Mouse (Mus musculus) embryo, embryonic 11 days (tissue): ENCODE data around the gene Rgs2.

ENCODE experiments used
- DNase-seq: peaks from one replicate; pipeline ENCODE4 v3.0.0-alpha.2; 2015

Rgs2 gene

DNA sequence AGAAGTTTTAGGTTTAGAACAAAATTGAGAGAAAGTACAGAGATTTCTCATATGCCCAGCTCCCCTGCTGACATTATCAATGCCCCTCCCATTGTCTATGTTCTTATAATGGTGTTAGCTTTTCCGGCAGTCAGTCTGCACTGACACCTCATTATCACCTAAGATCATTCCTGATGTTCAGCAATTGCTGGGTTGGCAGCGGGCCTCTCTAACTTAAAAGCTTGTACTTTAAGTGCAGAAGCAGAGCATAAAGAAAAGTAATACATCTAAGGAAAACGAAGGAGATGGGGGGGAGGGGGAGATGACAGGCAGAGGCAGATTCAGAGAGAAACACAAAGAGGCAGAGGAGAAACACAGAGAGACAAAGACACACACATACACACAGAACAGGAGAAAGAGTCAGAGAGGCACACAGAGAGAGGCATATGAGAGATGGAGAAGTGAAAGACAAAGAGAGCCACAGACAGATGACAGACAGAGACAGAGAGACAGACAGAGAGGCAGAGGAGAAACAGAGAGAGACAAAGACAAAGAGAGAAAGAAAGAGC is 21.1 kb downstream of the Rgs2 start:
- no peak for DNase-seq

DNA sequence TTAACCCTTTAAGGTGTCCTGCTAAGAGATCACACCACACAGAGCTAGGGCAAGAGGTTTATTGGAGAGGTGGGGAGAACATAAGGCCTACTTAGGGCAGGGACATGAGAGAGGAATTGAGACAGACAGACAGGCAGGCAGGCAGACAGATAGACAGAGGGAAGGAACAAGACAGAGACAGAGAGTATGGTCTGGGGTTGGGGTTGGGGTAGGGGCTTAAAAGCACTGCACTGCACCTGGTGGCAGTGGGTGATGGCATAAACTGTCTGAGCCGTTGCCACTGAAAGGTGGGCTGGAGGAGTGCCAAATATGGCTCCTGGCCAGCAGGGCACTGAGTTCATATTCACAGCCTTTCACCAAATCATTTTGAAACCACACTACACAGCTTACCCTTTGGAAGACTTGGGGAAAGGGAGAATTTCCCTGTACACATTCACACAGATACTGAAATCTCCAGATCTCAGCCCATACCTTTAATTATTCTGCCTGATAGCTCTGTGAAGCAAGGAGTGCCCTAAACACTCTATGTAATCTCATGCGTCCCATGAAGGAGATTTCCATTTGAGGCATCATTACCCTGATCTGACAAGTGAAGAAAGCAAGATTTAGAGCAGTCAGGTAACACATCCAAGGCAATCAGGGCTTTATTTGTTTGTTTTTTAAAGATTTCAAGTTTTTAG is 21.7 kb downstream of the Rgs2 start:
- no peak for DNase-seq

DNA sequence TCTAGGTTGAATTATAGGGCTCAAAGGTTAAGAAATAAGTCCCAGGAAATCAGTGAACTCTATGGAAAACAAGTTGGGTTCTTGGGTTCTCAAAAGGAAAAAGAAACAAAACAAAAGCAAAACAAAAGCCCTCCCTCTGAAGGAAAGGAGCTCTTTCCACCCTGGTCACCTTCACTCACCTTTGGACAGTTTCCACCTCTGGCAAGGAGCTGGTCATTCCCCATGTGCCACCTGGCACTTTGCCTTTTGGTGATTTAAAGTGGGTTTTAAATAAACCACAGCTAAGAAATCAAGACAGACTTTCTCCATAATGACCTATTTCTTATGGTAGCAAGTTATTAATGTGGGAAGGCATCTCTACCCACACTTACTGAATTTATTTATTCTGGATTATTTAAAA is 23.1 kb downstream of the Rgs2 start:
- DNase-seq = no peak

DNA sequence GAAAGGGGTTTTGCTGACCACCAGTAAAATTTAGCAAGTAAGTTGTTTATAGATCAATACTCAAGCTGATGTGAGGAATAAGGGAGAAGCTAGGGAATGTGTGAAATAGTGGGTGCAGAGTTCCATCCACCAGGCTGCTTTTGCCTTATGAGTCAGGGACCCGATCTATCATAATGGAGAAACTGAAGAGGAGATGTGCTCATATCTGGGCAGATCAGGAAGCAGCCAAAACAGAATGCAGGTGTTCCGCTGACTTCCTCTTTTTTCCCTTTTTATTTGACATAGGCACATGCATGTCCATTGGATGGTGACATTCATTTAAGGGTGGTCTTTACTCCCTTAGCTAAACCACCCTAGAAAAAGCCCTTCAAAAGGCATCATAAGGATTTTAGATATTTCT is 29.3 kb downstream of the Rgs2 start:
- DNase-seq = no peak

DNA sequence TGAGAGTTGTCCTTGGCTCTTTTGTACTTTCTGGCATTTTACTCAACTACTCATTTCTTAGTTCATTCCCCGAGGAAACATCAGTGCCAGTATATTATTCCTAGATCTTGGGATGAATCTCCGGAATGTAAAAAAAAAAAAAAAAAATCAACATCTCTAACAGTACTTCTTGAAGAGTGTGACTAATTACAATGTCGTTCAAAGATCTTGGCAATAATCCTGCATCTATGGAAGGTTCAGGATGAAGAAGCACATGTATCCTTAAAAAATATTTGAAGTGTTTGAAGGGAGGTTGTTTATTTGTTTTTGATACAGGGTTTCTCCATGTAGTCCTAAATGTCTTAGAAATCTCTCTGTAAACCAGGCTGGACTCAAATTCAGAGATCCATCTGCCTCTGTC is 41.7 kb downstream of the Rgs2 start:
- DNase-seq = no peak

DNA sequence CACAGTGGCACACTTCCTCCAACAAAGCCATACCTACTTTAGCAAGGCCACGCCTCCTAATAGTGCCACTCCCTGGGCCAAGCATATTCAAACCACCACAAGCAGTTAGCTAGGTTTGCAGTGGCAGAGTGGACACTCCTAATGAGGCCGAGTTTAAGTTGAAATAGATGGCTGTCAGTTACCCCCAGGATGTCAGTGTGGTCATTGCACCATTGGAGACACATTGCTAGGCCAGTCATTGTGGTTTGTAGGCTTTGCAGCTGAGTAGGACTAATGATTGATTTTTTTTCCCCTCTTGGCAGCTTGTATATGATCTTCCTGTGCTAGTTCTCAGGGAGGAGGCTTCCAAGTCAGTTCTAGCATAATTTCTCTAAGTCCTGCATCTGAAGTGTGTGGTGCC is 43.6 kb downstream of the Rgs2 start:
- DNase-seq = no peak

DNA sequence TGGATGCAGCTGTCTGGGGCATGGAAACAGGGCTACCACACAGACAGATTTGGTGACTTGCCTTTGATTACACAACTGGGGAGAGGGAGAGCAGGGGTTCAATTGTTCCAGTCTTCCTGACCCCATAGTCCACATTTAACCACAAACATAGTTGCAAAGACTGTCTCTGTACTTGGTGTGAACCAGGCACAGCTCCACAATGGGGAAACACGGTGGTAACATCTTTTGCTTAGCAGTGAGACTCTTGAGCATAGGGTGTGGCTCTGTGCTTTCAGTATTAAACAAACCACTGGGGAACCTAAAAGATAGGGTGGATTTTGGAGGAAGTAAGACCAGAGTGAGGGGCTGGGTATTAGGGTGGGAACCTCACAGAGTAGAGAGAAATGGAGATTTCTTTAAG is 47.9 kb downstream of the Rgs2 start:
- DNase-seq = no peak

DNA sequence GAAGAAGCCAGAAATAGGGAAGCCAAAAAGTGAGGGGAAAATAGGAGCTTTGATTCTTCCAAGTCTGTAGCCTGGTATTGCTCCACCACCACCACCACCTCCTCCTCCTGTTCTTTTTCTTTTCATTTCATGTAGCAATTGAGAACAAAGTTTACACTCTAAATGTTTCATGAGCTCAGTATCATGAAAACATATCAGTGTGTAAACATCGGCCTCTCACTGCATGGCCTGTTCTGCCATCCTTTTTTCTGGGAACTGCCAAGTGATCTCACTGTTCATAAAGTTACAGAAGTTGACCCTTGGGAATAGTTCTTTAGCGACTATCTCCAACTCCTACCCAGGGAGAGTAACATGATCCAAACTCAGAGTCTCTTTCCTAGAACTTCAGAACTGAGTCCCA is 51.1 kb downstream of the Rgs2 start:
- DNase-seq = no peak
